Mouse (Mus musculus) neural tube, embryonic 14.5 days (tissue): ENCODE data around the gene Tctex1d4. TPM values are rescaled to one million over a fixed set of nuclear protein-coding genes. Genes with fewer than 3 reads are reported as not detected.

Experiments
- ATAC-seq: fragments of 200-750 bp; cut with Nextera tagmentation; 2 replicates; pipeline ENCODE4 v1.8.0; 2017; ENCODE audit warnings: low read depth, mild to moderate bottlenecking, moderate TSS enrichment, moderate library complexity
- H3K27ac ChIP-seq: fragments of 300-500 bp; sonication (generic); 2 replicates; pipeline ENCODE4 v1.5.1; 2014; ENCODE audit warnings: low read depth, mild to moderate bottlenecking, control low read depth, low read length, moderate library complexity, mixed read lengths
- H3K27me3 ChIP-seq: fragments of 300-500 bp; sonication (generic); 2 replicates; pipeline ENCODE4 v1.6.1; 2014; ENCODE audit warnings: low read length; ENCODE audit not compliant: control insufficient read depth, insufficient read depth
- H3K36me3 ChIP-seq: fragments of 300-500 bp; sonication (generic); 2 replicates; pipeline ENCODE4 v1.6.1; 2014; ENCODE audit warnings: low read length, mixed read lengths; ENCODE audit not compliant: control insufficient read depth, insufficient read depth
- H3K4me1 ChIP-seq: fragments of 300-500 bp; sonication (generic); 2 replicates; pipeline ENCODE4 v1.6.1; 2014; ENCODE audit warnings: low read length; ENCODE audit not compliant: control insufficient read depth, insufficient read depth
- H3K4me2 ChIP-seq: fragments of 300-500 bp; sonication (generic); 2 replicates; pipeline ENCODE4 v1.6.1; 2014; ENCODE audit warnings: mild to moderate bottlenecking, low read depth, low read length, control low read depth
- H3K4me3 ChIP-seq: fragments of 300-500 bp; sonication (generic); 2 replicates; pipeline ENCODE4 v1.5.1; 2014; ENCODE audit warnings: low read depth, low read length, control low read depth, mixed read lengths
- H3K9ac ChIP-seq: fragments of 300-500 bp; sonication (generic); replicated peaks from 2 replicates; pipeline ENCODE4 v1.6.1; 2014; ENCODE audit warnings: low read depth, mild to moderate bottlenecking, control low read depth, low read length, mixed read lengths
- H3K9me3 ChIP-seq: fragments of 300-500 bp; sonication (generic); 2 replicates; pipeline ENCODE4 v1.6.1; 2016; ENCODE audit warnings: low read length; ENCODE audit not compliant: control insufficient read depth
- WGBS: fragments of 180-500 bp; shearing (Covaris S2); extraction: QIAGEN DNeasy Blood & Tissue Kit; methylation state at CpG from one replicate; pipeline ENCODE4 v1.1.7; 2014; 5-methylcytosine and 5-hydroxymethylcytosine counted together
- polyA plus RNA-seq: library from polyadenylated mRNA; unstranded; fragments of >200 nt; fragmentation: Nextera tagmentation; extraction: Ambion mirVana; gene quantifications from 2 replicates; pipeline ENCODE4 v1.2.1, GENCODE M21; 2014

Tctex1d4 gene
- polyA plus RNA-seq, 1 experiment from 2014 or later = not detected

DNA sequence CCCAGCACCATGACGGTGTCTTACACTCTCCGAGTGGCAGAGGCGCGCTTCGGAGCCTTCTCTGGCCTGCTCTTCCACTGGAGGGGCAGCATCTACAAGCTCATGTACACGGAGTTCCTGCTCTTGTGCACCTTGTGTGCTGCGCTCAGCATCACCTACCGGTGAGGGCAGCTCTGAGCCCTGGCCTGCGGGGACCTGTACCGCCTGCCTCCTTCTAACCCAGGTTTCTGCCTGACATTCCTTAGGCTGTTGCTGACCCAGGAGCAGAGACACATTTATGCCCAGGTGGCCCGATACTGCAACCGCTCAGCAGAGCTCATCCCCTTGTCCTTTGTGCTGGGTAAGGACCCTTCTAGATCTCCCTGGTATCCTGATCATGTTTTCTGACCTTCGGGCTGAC is 18.7 kb downstream of the Tctex1d4 start:
- peaks cover under 1% of the 10 kb centered on the region for H3K36me3 ChIP-seq
- WGBS = 97% methylated on average over 13 of the region's 13 CpGs
- no peak overlapping the region for H3K4me3 ChIP-seq
- H3K4me2 ChIP-seq = no peak overlapping the region
- no peak overlapping the region for H3K9ac ChIP-seq
- ATAC-seq = no peak
- H3K27me3 ChIP-seq = no peaks in the 10 kb centered on the region
- H3K4me1 ChIP-seq = no peaks in the 10 kb centered on the region
- no peaks in the 10 kb centered on the region for H3K9me3 ChIP-seq
- H3K27ac ChIP-seq = no peak overlapping the region

DNA sequence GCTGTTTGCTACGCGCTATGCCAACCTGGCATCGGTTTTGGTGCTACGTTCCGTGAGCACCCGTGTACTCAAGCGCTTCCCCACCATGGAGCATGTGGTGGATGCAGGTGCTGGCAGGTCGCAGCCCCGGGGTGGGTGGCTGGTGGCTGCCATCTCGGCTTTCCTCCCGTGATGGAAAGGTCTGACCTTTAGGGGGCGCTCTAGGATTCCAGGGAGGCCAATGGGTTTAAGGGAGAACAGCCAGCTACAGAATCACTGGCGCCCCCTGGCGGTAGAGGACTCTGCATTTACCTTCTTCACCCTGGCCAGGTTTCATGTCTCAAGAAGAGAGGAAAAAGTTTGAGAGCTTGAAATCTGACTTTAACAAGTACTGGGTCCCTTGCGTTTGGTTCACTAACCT is 19.6 kb downstream of the Tctex1d4 start:
- Histone ChIP-seq H3K27me3 (no peaks in the 10 kb centered on the region), H3K36me3 (peaks cover 10% of the 10 kb centered on the region), H3K4me1 (no peaks in the 10 kb centered on the region), H3K27ac (no peak overlapping the region), H3K9ac (no peak overlapping the region), H3K4me2 (no peak overlapping the region), H3K9me3 (no peaks in the 10 kb centered on the region), H3K4me3 (no peak overlapping the region)
- no peak for ATAC-seq
- 30% methylated on average over 15 of the region's 15 CpGs for WGBS

DNA sequence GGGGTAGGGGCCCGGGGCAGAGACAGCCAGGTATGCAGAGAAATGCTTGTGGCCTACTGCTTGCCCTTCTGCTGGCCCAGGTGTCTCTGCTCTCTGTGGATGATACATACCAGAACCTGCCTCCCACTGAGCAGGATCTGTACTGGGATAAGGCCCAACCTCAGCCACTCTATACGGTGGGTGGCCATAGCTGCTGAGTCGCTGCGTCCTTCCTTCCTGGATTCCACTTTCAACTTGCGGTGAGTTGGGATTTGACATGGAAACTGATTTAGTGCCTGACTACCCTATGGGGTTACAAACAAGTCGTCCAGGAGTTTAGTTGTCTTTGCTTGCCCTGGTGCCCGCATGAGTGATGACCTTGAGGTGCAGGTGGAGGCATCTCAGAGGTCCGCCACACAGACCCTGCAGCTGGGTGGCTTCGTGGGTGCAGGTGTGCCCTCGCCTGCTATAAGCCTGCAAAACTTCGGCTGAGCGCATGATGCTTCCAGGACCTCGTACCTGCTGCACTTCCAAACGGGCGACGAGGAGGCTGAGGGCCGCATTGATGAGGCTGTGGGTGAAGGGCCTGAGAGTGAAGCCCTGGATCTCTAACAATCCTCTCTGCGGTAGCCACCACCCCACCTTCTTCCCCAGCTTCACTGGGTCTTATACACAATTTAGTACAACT is 21.6 kb downstream of the Tctex1d4 start:
- ATAC-seq = no peak
- Histone ChIP-seq H3K9ac (no peak overlapping the region), H3K27me3 (no peaks in the 10 kb centered on the region), H3K4me1 (no peaks in the 10 kb centered on the region), H3K4me3 (no peak overlapping the region), H3K9me3 (no peaks in the 10 kb centered on the region), H3K4me2 (no peak overlapping the region), H3K27ac (no peak overlapping the region), H3K36me3 (peaks cover 27% of the 10 kb centered on the region)
- WGBS = 85% methylated on average over 18 of the region's 18 CpGs

DNA sequence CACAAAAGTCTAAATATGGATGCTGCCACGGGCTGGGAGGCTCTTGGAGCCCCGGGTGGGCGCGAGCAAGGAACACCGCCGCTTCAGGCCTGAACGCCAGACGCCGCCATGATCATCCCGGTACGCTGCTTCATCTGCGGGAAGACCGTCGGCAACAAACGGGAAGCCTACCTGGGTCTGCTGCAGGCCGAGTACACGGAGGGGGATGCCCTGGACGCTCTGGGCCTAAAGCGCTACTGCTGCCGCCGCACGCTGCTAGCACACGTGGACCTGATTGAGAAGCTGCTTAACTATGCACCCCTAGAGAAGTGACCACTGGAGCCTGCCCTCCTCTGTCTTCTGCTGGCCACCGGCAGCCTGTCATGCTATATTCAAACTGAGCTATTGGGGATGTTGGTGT is 22.2 kb downstream of the Tctex1d4 start:
- 68% methylated on average over 24 of the region's 24 CpGs for WGBS
- no peaks in the 10 kb centered on the region for H3K9me3 ChIP-seq

DNA sequence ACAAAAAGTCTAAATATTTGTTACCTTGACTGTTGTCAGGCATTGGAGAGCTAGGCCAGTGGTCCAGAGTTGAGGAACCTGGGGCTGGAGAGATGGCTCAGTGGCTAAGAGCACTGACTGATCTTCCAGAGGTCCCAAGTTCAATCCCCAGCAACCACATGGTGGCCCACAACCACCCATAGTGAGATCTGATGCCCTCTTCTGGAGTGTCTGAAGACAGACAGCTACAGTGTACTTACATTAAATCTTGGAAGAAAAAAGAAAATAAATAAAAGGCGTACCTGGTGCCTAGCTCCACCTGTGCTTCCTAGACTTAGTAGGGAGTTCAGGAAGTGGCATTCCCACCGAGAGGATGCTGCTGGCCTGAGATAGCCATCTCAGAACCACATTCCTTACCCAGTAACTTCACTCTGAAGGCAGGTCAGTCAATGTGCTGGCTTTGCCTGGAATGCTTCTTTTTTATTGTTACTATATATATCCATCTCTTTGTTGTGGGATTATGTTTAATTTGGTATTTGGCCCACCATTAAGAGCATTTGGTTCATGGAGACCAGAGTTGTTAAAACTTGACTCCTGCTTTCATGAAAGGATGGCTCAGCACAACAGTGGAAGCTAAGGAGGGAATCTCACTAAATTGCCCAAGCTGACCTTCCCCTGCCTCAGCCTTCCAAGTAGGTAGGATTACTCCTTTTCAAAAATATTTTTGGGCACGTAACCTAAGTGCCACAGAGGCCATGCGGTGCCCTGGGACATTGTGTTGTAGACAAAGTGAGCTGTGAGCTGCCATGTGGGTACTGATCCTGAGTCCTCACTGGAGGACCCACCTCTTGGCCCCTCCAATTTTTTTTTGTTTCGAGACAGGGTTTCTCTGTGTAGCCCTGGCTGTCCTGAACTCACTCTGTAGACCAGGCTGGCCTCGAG is 23.0 kb downstream of the Tctex1d4 start:
- Histone ChIP-seq H3K4me1 (no peaks in the 10 kb centered on the region), H3K4me2 (no peak overlapping the region), H3K27me3 (no peaks in the 10 kb centered on the region), H3K9me3 (no peaks in the 10 kb centered on the region), H3K4me3 (no peak overlapping the region), H3K27ac (no peak overlapping the region), H3K9ac (no peak overlapping the region), H3K36me3 (peaks cover 40% of the 10 kb centered on the region)
- 77% methylated on average over 6 of the region's 6 CpGs for WGBS
- no peak for ATAC-seq

More for the DNA sequence above, 22.2 kb downstream of the Tctex1d4 start:
- peaks cover 33% of the 10 kb centered on the region for H3K36me3 ChIP-seq
- ATAC-seq = no peak
- no peaks in the 10 kb centered on the region for H3K27me3 ChIP-seq
- no peaks in the 10 kb centered on the region for H3K4me1 ChIP-seq
- no peak overlapping the region for H3K27ac ChIP-seq
- no peak overlapping the region for H3K9ac ChIP-seq
- H3K4me3 ChIP-seq = no peak overlapping the region
- H3K4me2 ChIP-seq = no peak overlapping the region

DNA sequence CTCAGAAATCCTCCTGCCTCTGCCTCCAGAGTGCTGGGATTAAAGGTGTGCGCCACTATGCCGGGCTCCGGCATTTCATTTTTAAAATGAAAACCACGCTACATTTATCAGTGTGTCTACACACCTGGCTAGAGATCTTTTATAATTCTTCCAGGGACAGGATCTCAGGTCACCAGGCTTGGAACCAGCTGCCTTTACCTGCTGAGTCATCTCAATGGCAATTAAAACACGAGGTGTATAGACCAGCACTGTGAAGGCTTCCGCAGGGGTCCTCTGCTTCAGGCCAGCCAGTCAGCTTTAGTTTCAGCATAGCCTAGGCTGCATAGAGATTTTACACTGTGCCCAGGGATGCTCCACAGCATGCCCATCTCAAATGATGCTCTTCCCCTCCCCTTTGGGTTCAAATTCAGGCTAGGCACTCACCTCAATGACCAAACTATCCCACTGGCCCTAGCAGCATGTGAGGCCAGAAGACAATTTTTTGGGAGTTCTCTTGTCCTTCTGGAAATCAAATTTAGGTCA is 23.7 kb downstream of the Tctex1d4 start:
- ATAC-seq = no peak
- peaks cover 40% of the 10 kb centered on the region for H3K36me3 ChIP-seq
- H3K9me3 ChIP-seq = no peaks in the 10 kb centered on the region
- H3K27me3 ChIP-seq = no peaks in the 10 kb centered on the region
- H3K4me1 ChIP-seq = no peaks in the 10 kb centered on the region
- WGBS = 94% methylated on average over 6 of the region's 6 CpGs
- no peak overlapping the region for H3K9ac ChIP-seq
- no peak overlapping the region for H3K27ac ChIP-seq
- H3K4me3 ChIP-seq = no peak overlapping the region
- no peak overlapping the region for H3K4me2 ChIP-seq

DNA sequence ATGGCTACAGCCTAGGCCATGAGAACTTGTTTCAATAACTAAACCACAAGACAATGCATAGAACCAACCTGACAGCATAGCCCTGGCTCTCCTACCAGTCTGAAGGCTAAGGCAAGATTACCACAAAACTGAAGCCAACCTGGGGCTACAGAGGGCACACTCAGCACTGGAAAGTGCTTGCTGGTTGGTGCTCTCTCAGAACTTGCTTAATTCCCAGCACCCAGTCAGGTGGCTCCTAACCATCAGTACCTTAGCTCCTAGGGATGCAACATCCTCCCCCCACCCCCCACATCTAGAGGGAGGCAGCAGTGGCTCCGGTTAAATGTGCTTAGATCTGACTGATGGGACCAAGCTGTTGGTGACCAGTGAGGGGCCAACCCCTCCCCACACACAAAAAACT is 24.8 kb downstream of the Tctex1d4 start:
- 92% methylated on average over 1 of the region's 1 CpGs for WGBS
- H3K36me3 ChIP-seq = peaks cover 40% of the 10 kb centered on the region

DNA sequence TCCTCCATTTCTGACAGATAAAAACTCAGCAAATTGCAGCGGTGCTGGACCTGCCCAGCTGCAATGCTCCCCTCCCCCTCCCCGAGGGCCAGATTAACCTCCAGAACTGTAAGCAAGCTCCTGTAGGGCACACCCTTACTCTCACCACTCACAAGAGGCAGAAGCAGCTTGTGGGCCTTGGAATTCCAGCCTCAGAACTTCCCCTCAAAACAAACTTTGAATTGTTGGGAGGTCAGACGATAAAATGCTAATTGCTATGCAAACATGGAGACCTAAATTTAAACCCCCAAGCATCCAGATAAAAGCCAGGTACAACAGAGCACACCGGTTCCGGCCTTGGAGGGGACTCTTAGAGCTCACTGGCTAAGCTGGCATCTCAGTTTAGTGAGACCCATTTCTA is 26.1 kb downstream of the Tctex1d4 start:
- H3K4me1 ChIP-seq = no peaks in the 10 kb centered on the region
- no peak overlapping the region for H3K9ac ChIP-seq
- H3K27me3 ChIP-seq = no peaks in the 10 kb centered on the region
- no peak for ATAC-seq
- 88% methylated on average over 5 of the region's 5 CpGs for WGBS
- no peak overlapping the region for H3K4me3 ChIP-seq
- no peaks in the 10 kb centered on the region for H3K9me3 ChIP-seq
- no peak overlapping the region for H3K4me2 ChIP-seq
- H3K36me3 ChIP-seq = peaks cover 40% of the 10 kb centered on the region
- H3K27ac ChIP-seq = no peak overlapping the region

More for the DNA sequence above, 24.8 kb downstream of the Tctex1d4 start:
- Histone ChIP-seq H3K9me3 (no peaks in the 10 kb centered on the region), H3K4me3 (no peak overlapping the region), H3K4me2 (no peak overlapping the region), H3K4me1 (no peaks in the 10 kb centered on the region), H3K27me3 (no peaks in the 10 kb centered on the region), H3K27ac (no peak overlapping the region), H3K9ac (no peak overlapping the region)
- no peak for ATAC-seq
